Mouse (Mus musculus) hindbrain, embryonic 16.5 days (tissue): ENCODE results near the gene Vkorc1. TPM values are rescaled to one million over a fixed set of nuclear protein-coding genes. Genes with fewer than 3 reads are reported as not detected.
"Not testable (repeated sequence)": the region's sequence is repeated elsewhere in the genome, so short reads cannot be mapped to it uniquely, and the experiment has no call there.

Experiments
- ATAC-seq: fragments of 200-750 bp; cut with Nextera tagmentation; 2 replicates; pipeline ENCODE4 v1.8.0; 2017; ENCODE audit warnings: moderate TSS enrichment, moderate library complexity
- H3K27ac ChIP-seq: fragments of 300-500 bp; sonication (generic); 2 replicates; pipeline ENCODE4 v1.5.1; 2014; ENCODE audit warnings: low read depth, mild to moderate bottlenecking, control low read depth, low read length, moderate library complexity
- H3K27me3 ChIP-seq: fragments of 300-500 bp; sonication (generic); replicated peaks from 2 replicates; pipeline ENCODE4 v1.6.1; 2014; ENCODE audit warnings: low read length; ENCODE audit not compliant: control insufficient read depth, insufficient read depth
- H3K36me3 ChIP-seq: fragments of 300-500 bp; sonication (generic); 2 replicates; pipeline ENCODE4 v1.6.1; 2014; ENCODE audit warnings: mild to moderate bottlenecking, low read length, moderate library complexity, mixed read lengths; ENCODE audit not compliant: control insufficient read depth, insufficient read depth
- H3K4me1 ChIP-seq: fragments of 300-500 bp; sonication (generic); 2 replicates; pipeline ENCODE4 v1.6.1; 2014; ENCODE audit warnings: low read depth, low read length; ENCODE audit not compliant: control insufficient read depth, insufficient read depth
- H3K4me2 ChIP-seq: fragments of 300-500 bp; sonication (generic); 2 replicates; pipeline ENCODE4 v1.6.1; 2014; ENCODE audit warnings: mild to moderate bottlenecking, low read length, control low read depth, moderate library complexity
- H3K4me3 ChIP-seq: fragments of 300-500 bp; sonication (generic); 2 replicates; pipeline ENCODE4 v1.5.1; 2014; ENCODE audit warnings: mild to moderate bottlenecking, low read length, control low read depth, moderate library complexity
- H3K9ac ChIP-seq: fragments of 300-500 bp; sonication (generic); 2 replicates; pipeline ENCODE4 v1.6.1; 2014; ENCODE audit warnings: low read depth, mild to moderate bottlenecking, control low read depth, low read length, moderate library complexity
- H3K9me3 ChIP-seq: fragments of 300-500 bp; sonication (generic); 2 replicates; pipeline ENCODE4 v1.6.1; 2014; ENCODE audit warnings: mild to moderate bottlenecking, low read length, moderate library complexity; ENCODE audit not compliant: control insufficient read depth
- WGBS: fragments of 180-500 bp; shearing (Covaris S2); extraction: QIAGEN DNeasy Blood & Tissue Kit; methylation state at CpG from one replicate; pipeline ENCODE4 v1.1.7; 2014; 5-methylcytosine and 5-hydroxymethylcytosine counted together
- polyA plus RNA-seq: library from polyadenylated mRNA; unstranded; fragments of >200 nt; fragmentation: Nextera tagmentation; extraction: Ambion mirVana; gene quantifications from 2 replicates; pipeline ENCODE4 v1.2.1, GENCODE M21; 2015

The Vkorc1 gene
- polyA plus RNA-seq: 70.5 and 75.2 TPM in 2 replicates

- peak within 1 kb of the TSS; percentile 75 for H3K9ac ChIP-seq
- ATAC-seq: peak; percentile 98
- H3K4me1 ChIP-seq: peaks cover 7% of the 10 kb centered on the region
- no peaks in the 10 kb centered on the region for H3K9me3 ChIP-seq
- no peaks in the 10 kb centered on the region for H3K36me3 ChIP-seq
- peak within 1 kb of the TSS; percentile 79 for H3K4me3 ChIP-seq
- WGBS: 0% methylated on average over 26 of the region's 26 CpGs
- peak within 1 kb of the TSS; percentile 88 for H3K4me2 ChIP-seq
- H3K27me3 ChIP-seq: no peaks in the 10 kb centered on the region
- H3K27ac ChIP-seq: peak within 1 kb of the TSS; percentile 80
Observed at GRCm38 (mm10) chr7:127895442-127895841, at the start of gene Vkorc1, which contains the start of gene Gm21974. Gene Vkorc1 (minus strand): TSS chr7:127895617. Gene Gm21974 (minus strand): TSS chr7:127895454.

GRCm38 (mm10) chr7:127944614-127945013, 49.2 kb upstream of the Vkorc1 start:
- no peak overlapping the region for H3K9ac ChIP-seq
- 12% methylated on average over 23 of the region's 23 CpGs for WGBS

DNA sequence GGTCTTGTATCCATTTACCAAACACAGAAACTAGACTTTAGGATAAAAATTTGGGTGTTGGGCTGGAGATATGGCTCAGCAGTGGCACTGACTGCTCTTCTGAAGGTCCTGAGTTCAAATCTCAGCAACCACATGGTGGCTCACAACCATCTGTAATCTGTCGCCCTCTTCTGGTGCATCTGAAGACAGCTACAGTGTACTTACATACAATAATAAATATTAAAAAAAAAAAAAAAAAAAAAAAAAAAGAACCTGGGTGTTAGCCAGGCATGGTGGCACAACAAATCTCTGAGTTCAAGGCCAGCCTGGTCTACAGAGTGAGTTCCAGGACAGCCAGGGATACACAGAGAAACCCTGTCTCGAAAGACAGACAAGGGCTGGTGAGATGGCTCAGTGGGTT, 46.7 kb upstream of the Vkorc1 start:
- not testable (repeated sequence) for H3K4me1 ChIP-seq, ATAC-seq, H3K36me3 ChIP-seq, H3K4me2 ChIP-seq, H3K9me3 ChIP-seq, H3K4me3 ChIP-seq, H3K9ac ChIP-seq, H3K27ac ChIP-seq
- peaks cover 17% of the 10 kb centered on the region for H3K27me3 ChIP-seq
- WGBS: 64% methylated on average over 2 of the region's 2 CpGs

More at GRCm38 (mm10) chr7:127944614-127945013, 49.2 kb upstream of the Vkorc1 start:
- Histone ChIP-seq H3K4me1 (no peaks in the 10 kb centered on the region), H3K27me3 (peaks cover 17% of the 10 kb centered on the region), H3K9me3 (no peaks in the 10 kb centered on the region), H3K36me3 (no peaks in the 10 kb centered on the region), H3K4me3 (no peak overlapping the region), H3K27ac (no peak overlapping the region), H3K4me2 (peak overlapping the region; percentile 25; the same call in 1 of the 2 replicates)
- ATAC-seq: no peak

DNA sequence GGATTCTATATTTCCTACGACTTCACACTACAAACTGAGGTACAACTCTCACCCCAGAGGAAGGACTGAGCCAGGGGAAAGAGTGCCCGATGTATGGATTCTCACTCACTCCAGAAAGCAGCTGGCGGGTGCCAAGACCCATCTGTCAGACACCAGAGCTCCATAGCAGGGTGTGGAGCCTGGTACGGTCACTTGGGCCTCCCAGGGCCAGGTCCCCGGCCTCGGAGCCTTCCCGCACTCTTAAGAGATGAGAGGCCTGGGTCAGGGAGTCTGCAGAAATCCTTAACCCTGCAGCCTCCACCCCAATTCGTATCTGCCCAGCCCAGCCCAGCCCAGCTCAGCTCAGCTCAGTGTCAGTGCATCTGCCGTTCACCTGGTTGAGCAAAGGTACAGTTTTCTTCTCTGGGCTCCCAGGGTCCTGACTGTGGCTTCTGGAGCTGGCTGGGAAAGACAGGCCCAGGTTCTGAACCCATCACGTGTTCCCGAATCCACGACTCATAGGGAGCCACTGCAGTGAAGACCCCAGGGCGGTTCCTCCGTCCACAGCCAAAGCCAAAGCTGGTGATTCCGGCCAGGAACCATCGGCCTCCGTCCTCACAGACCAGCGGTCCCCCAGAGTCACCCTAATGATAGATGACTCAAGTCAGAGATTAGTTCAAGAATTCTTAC, 40.9 kb upstream of the Vkorc1 start:
- H3K36me3 ChIP-seq: no peaks in the 10 kb centered on the region
- peaks cover 12% of the 10 kb centered on the region for H3K4me1 ChIP-seq
- H3K27ac ChIP-seq: peak overlapping the region; percentile 90
- peak overlapping the region; percentile 93 for H3K9ac ChIP-seq
- H3K4me3 ChIP-seq: peak overlapping the region; percentile 85
- WGBS: 53% methylated on average over 18 of the region's 18 CpGs
- H3K27me3 ChIP-seq: no peaks in the 10 kb centered on the region; the same call in 1 of the 2 replicates
- ATAC-seq: 0 out of 2 replicates have a peak, but pooled peaks have one; percentile 2
- no peaks in the 10 kb centered on the region for H3K9me3 ChIP-seq
- peak overlapping the region; percentile 93 for H3K4me2 ChIP-seq

GRCm38 (mm10) chr7:127935748-127936159, 40.3 kb upstream of the Vkorc1 start:
- Histone ChIP-seq H3K27ac (peak overlapping the region; percentile 90), H3K4me3 (peak overlapping the region; percentile 85), H3K4me1 (peaks cover 12% of the 10 kb centered on the region), H3K9ac (peak overlapping the region; percentile 93), H3K4me2 (peak overlapping the region; percentile 93), H3K9me3 (no peaks in the 10 kb centered on the region), H3K36me3 (no peaks in the 10 kb centered on the region), H3K27me3 (no peaks in the 10 kb centered on the region; the same call in 1 of the 2 replicates)
- peak; percentile 83 for ATAC-seq
- under 1% methylated on average over 34 of the region's 38 CpGs for WGBS

DNA sequence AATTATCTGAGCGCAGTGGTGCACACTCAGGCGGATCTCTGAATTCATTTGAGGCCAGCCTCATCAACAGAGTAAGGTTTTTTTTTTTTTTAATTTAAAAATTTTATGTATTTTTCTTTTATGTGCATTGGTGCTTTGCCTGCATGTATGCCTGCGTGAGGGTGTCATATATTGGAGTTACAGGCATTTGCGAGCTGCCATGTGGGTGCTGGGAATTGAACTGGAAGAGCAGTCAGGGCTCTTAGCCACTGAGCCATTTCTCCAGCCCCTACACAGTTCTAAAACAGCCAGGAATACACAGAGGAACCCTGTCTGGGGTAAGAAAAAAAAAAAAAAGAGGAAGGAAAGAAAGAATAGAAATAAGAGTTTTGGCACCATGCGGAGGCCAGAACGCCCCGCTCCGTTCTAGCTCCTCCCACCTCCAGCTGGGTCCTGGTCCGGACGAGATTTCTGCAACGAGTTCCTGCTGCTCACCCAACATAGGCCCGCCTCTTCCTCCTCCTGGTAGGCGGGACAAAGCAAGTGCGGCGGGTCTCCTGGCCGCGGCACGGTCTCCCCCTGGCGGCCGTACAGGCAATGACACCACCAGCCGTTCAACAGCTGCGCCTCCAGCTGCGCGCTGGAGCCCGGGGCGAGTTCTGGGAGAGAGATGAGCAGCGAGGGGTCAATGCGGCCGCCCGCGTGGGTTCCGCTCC, 39.8 kb upstream of the Vkorc1 start:
- ATAC-seq: peak; percentile 96
- 6% methylated on average over 31 of the region's 32 CpGs for WGBS

DNA sequence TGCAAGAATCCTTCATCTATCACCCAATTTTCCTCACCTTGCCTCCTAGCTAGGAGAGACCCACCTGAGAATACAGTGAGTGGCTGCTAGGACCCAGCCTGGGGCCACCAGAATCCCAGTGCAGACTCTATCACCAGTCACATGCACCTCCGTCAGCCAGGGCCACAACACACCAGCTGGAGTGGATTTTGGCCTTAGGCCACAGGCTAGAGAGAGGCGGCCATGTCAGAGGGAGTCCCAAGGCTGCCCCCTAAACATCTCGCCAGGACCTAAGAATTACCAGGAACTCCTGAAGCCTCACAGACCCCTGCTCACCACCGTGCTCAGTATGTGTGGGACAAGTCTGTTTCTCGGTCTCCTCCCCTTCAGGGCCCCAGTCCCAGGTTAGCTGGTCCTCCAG, 38.7 kb upstream of the Vkorc1 start:
- Histone ChIP-seq H3K27ac (no peak overlapping the region), H3K4me1 (peaks cover 12% of the 10 kb centered on the region), H3K27me3 (peaks cover 6% of the 10 kb centered on the region), H3K4me3 (no peak overlapping the region), H3K9ac (no peak overlapping the region), H3K4me2 (no peak overlapping the region), H3K36me3 (no peaks in the 10 kb centered on the region), H3K9me3 (no peaks in the 10 kb centered on the region)
- no peak for ATAC-seq
- WGBS: 90% methylated on average over 5 of the region's 5 CpGs

More for the DNA sequence above, 39.8 kb upstream of the Vkorc1 start:
- Histone ChIP-seq H3K4me1 (peaks cover 12% of the 10 kb centered on the region), H3K4me3 (peak overlapping the region; percentile 85), H3K9ac (peak overlapping the region; percentile 93), H3K27me3 (peaks cover 4% of the 10 kb centered on the region), H3K4me2 (peak overlapping the region; percentile 93), H3K36me3 (no peaks in the 10 kb centered on the region), H3K27ac (peak overlapping the region; percentile 90), H3K9me3 (no peaks in the 10 kb centered on the region)

GRCm38 (mm10) chr7:127932273-127933031, 37.0 kb upstream of the Vkorc1 start:
- H3K4me2 ChIP-seq: no peak overlapping the region
- no peak for ATAC-seq
- H3K27me3 ChIP-seq: peaks cover 10% of the 10 kb centered on the region
- H3K27ac ChIP-seq: no peak overlapping the region
- H3K9me3 ChIP-seq: no peaks in the 10 kb centered on the region
- 21% methylated on average over 13 of the region's 13 CpGs for WGBS
- no peaks in the 10 kb centered on the region for H3K36me3 ChIP-seq
- H3K9ac ChIP-seq: no peak overlapping the region
- no peak overlapping the region for H3K4me3 ChIP-seq
- H3K4me1 ChIP-seq: peaks cover 12% of the 10 kb centered on the region
